Mouse (Mus musculus) gastrocnemius, adult 2 months (tissue): ENCODE data around the gene Lhfp. TPM values are rescaled to one million over a fixed set of nuclear protein-coding genes. Genes with fewer than 3 reads are reported as not detected.

Source experiments
- DNase-seq: peaks from one replicate; pipeline ENCODE4 v3.0.0; 2022
- H3K27ac ChIP-seq: fragments of 200-600 bp; 2 replicates; pipeline ENCODE4 v1.8.1; 2022; ENCODE audit warnings: mild to moderate bottlenecking
- H3K4me3 ChIP-seq: fragments of 200-600 bp; 2 replicates; pipeline ENCODE4 v1.8.1; 2022; ENCODE audit warnings: mild to moderate bottlenecking, moderate library complexity
- CTCF ChIP-seq: fragments of 200-600 bp; IDR thresholded peaks from 2 replicates; pipeline ENCODE4 v1.8.1; 2022; ENCODE audit warnings: antibody characterized with exemption, mild to moderate bottlenecking, moderate library complexity
- intact Hi-C: fragments of 180-260 bp; cut with DNase I; formaldehyde crosslinking; loops from one replicate; pipeline ENCODE4 v1.15.1; 2025
- total RNA-seq, 2 experiments: library from RNA; stranded (reverse); gene quantifications; 2 replicates each; pipeline ENCODE4 v1.2.3; 2021

Lhfp gene
- total RNA-seq, 2 experiments from 2014 or later = 10.0 to 16.6 TPM

DNA sequence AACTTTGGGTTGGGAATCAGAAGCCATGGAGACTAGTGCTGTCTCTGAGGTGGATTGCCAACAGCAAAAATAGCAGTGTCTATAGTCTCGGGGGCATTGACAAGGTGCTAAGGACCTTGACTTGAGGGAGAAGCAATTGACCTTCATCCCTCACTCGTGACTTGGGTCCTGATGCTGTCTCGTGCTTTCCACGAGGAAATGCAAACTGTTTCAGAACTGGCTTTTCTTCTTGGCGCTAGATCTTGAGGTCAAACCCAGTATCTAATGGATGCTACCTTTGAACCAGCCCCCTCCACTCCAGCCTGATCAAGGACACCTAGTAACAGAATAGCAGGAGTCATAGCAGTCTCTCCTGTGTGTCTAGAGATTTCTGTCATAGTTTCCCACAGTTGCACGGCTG is 78.7 kb downstream of the Lhfp start:
- DNase-seq = no peak
- no peak for TF ChIP-seq CTCF
- no peak overlapping the region for H3K27ac ChIP-seq
- intact Hi-C loops = no loop called here
- H3K4me3 ChIP-seq = no peak overlapping the region

DNA sequence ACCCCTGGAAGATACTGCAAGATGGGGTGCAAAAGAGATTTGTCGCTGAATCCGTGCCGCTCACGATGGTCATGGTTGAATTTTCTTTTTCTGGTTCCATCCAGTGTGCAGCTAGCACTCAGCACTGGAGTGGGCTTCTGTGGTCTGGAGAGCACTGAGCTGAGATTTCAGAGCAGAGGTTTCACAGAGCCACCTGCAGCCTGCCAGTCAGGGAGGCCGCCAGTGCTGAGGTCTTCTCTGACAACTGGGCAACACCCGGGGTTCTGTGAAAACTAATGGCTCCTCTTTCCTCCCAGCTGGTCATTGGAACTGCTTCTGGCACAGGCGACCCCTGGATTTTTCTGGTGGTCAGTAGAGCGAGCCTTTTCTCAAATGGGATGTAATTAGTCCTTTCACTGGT is 84.2 kb downstream of the Lhfp start:
- no peak for DNase-seq
- TF ChIP-seq CTCF = no peak
- Histone ChIP-seq H3K4me3 (no peak overlapping the region), H3K27ac (no peak overlapping the region)
- intact Hi-C loops = no loop called here

DNA sequence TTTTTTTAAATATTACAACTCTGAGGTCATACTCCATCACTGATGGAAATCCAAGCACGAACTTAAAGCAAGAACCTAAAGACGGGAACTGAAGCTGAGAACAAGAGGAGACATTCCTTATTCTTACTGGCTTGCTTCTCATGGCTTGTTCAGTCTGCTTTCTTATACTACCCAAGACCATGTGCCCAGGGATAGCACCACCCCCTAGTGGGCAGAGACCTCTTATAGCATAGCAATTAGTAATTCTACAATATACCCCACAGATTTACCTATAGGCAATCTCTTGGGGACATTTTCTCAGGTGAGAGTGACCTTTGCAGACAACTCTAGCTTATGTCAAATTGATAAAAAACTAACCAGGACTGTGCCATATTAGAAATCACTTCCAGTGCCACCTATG is 97.5 kb downstream of the Lhfp start:
- no peak overlapping the region for H3K4me3 ChIP-seq
- peak; percentile 7; the same call in 1 of the 2 replicates for TF ChIP-seq CTCF
- intact Hi-C loops = no loop called here
- no peak for DNase-seq
- no peak overlapping the region for H3K27ac ChIP-seq

DNA sequence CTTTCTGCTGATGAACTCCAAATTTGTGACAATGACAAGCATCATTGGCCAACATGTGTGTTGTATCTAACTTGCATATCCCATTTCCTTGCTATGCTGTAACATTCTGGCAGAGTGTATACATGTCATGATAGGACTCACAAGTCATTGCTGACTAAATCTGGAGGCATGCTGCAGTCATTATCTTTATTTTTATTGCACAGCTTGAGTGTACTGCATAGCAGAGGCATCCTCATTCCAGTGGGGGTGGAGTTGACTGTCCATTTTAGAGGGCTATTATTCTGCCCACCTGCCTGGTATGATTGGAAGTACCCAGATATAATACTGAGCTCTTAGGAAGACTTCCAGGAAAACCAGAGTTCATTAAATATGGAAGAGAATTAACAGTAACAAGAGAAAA is 97.9 kb downstream of the Lhfp start:
- Histone ChIP-seq H3K27ac (no peak overlapping the region), H3K4me3 (no peak overlapping the region)
- intact Hi-C loops = no loop called here
- no peak for DNase-seq
- TF ChIP-seq CTCF = no peak

DNA sequence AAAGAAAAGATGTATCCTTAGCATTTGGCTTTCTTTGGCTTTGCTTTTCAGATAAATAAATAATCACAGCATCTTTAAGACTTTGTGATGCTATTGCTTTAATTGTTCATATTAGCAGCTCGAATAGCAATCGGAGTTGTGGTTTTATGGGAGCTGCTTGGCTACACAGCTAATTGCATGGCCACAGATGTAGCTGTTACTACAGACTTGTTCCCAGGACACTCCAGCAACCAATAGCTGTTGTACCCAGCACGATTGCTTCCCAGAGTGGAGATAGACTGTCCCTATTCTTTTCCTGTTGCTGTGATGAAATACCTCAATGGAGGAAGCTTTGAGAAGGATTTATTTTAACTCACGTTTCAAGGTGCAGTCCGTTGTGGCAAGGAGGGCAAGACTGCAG is 98.3 kb downstream of the Lhfp start:
- no peak for DNase-seq
- Histone ChIP-seq H3K27ac (no peak overlapping the region), H3K4me3 (no peak overlapping the region)
- intact Hi-C loops = no loop called here
- TF ChIP-seq CTCF = no peak

DNA sequence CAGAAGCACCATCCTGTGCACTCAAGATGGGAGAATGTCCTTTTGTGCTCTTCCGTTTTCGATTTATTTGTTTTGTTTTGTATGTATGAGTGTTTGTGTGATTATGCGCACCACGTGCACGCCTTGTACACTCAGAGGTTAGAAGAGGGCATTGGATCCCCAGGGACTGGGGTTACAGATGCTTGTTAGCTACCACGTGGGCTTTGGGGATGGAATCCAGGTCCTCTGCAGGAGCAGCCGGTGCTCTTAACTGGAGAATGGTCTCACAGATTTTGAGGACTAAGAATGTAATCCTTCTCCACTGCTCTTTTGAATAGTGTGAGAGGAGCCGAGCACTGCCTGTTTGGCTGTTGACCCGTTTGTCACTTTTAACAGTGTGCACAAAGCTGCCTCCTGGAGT is 101.2 kb downstream of the Lhfp start:
- no peak overlapping the region for H3K4me3 ChIP-seq
- no peak overlapping the region for H3K27ac ChIP-seq
- no peak for TF ChIP-seq CTCF
- DNase-seq = peak; percentile 59
- intact Hi-C loops = no loop called here

DNA sequence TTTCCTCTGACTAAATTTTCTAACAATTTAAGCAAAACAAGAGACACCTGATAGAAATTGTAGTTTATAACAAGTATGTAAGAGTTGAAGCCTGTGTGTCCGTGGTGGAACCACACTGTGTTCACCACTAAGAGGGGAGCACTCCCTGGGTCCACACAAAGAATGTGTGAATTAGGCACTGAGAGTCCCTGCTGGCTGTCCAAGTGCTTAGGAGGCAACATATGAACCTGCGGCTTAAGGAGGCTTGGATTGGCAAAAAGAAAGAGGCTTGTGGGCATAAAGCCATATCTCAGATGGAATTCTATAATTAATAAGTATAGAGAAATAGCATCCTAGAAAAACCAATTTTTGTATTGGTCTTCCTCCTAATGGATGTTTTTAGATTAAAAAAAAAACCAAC is 104.2 kb downstream of the Lhfp start:
- DNase-seq = no peak
- intact Hi-C loops = no loop called here
- no peak overlapping the region for H3K4me3 ChIP-seq
- no peak overlapping the region for H3K27ac ChIP-seq
- no peak for TF ChIP-seq CTCF

DNA sequence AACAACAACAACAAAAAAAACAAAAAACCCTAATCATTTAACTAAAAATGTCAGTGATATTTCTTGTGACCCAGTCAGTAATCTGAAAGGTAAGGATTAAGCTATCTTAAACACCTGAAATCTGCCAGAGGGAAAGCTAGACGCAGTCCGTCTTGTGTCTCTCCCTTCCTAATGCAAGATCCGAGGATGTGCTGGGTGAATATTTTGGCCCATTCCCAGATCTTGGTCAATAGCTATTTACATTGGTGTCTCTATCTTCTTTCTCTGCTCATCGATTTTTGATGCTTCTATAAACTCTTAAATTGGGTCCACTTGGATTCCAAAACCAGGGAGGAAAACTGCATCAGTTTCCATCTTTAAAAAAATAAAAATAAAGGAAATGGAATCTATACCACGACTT is 104.6 kb downstream of the Lhfp start:
- no peak for TF ChIP-seq CTCF

DNA sequence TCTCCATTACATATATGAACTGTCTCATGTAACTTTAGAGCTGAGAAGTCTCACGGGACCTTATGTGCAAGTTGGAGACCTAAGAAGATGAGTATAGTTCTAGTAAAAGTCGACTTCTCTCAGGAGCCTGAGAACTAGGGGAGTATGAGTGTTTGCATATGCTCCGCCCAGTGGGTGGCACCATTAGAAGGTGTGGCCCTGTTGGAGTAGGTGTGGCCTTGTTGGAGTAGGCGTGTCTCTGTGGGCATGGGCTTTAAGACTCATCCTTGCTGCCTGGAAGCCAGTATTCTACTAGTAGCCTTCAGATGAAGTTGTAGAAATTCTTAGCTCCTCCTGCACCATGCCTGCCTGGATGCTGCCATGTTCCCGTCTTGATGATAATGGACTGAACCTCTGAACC is 105.7 kb downstream of the Lhfp start:
- DNase-seq = no peak
- Histone ChIP-seq H3K27ac (no peak overlapping the region), H3K4me3 (no peak overlapping the region)
- no peak for TF ChIP-seq CTCF
- intact Hi-C loops = no loop called here

More for the DNA sequence above, 104.6 kb downstream of the Lhfp start:
- intact Hi-C loops = no loop called here
- Histone ChIP-seq H3K4me3 (no peak overlapping the region), H3K27ac (no peak overlapping the region)
- DNase-seq = no peak

DNA sequence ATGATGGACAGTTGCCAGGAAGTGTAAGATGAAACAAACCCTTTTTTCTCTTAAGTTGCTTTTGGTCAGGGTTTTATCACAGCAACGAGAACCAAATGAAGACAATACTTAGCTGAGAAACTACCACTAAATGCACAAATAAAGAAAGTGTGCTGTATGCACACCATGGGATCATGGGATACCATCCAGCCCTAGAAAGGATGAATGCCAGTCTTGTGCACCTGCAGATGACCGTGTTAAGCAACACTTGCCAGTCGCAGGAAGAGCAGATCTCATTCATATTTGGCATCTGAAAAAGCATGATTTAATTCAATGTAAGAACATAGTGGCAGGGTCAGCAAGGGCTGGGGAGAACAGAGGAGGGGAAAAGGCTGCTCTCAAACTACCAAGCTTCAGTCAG is 107.4 kb downstream of the Lhfp start:
- no peak for DNase-seq
- TF ChIP-seq CTCF = no peak
- Histone ChIP-seq H3K27ac (no peak overlapping the region), H3K4me3 (no peak overlapping the region)
- intact Hi-C loops = no loop called here

DNA sequence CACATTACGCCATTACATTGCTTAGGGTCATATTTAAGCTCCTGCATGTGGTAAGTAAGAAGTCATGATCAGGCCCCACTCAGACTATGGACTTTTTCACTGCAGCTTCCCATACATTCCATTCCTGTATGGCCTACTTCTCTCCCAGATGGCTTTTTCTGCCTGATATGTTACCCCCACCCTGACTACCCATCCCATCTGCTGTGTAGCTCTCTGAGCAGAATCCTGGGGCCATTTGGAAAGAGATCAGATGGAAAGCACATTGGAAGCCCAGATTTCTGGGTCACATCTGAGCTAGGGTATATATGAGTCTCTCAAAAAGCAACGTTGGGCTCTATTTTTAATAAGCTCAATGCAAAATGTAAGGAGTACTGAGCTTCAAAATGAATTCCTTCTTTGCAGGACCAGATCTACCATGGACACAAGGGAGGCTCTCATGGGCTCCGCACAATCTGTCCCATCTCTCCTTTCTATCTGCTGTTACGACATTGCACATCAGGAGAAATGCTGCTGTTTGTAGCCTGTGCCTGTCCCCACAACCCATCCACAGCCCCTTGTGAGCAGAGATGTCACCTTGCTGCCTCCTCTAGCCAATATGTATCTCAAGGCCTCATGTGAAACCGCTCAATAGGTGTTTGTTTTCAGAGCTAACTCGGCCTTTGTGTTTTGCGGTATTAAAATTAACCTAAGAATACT is 108.4 kb downstream of the Lhfp start:
- H3K4me3 ChIP-seq = no peak overlapping the region
- intact Hi-C loops = no loop called here
- TF ChIP-seq CTCF = no peak
- no peak overlapping the region for H3K27ac ChIP-seq
- DNase-seq = no peak

DNA sequence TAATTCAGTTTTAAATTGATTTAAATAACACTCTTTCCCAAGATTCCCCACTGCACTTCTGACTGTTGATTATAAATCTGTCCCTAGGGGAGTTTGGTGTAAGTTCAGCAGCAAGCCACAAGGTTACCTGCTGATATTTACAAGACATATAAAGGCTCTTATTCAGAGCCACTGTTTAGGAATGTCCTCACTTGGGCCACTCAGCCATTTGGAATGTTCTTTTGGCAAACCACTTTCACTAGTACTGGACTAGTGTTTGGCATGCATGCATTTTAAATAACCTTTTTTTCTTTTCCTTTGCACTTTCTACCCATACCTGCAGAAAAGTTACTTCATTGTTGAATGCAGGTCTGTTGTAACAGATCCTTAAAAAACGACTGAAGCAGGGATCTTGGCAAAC is 109.8 kb downstream of the Lhfp start:
- no peak for TF ChIP-seq CTCF
- Histone ChIP-seq H3K4me3 (no peak overlapping the region), H3K27ac (0 out of 2 replicates have a peak overlapping the region, but pooled peaks have one; percentile 3)
- intact Hi-C loops = no loop called here
- no peak for DNase-seq

DNA sequence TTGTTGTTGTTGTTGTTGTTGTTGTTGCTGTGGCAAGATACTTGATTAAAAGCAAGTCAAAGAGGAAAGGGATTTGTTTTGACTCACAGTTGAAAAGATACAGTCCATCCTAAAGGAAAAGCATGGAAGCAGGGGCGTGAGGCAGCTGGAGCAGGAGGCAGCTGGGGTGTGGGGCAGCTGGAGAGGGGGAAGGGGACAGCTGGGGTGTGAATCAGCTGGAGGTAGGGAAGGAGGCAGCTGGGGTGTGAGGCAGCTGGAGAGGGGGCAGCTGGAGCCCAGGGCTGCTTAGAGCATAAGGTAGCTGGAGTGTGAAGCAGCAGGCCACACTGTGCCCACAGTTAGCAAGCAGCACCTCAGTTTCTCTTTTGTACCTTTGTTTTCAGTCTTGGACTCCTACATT is 110.3 kb downstream of the Lhfp start:
- Histone ChIP-seq H3K27ac (no peak overlapping the region), H3K4me3 (no peak overlapping the region)
- intact Hi-C loops = no loop called here
- TF ChIP-seq CTCF = no peak
- no peak for DNase-seq

DNA sequence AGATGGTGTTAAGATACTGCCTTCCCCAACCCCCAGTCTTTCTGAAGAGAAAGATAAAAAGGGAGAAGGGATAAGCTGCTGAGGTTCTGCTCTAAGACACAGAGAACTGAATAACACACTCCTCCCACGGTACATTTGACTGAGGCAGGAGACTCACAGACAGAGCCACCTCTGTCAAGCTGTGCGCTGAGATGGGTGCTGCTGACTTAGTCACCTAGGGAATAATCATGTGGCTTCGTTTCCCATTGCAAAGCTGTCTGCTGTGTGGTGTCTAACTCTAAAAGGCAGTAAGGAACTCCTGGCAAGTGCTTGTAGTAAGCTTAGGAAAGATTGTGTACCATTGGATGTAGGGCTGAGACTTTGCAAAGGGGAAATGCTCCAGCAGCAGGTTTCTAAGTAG is 120.6 kb downstream of the Lhfp start:
- intact Hi-C loops = no loop called here
- TF ChIP-seq CTCF = no peak
- no peak overlapping the region for H3K27ac ChIP-seq
- DNase-seq = no peak
- no peak overlapping the region for H3K4me3 ChIP-seq
